Mouse (Mus musculus) forebrain, embryonic 15.5 days (tissue): ENCODE measurements around the gene Tbc1d32. TPM values are rescaled to one million over a fixed set of nuclear protein-coding genes. Genes with fewer than 3 reads are reported as not detected.
"Not testable (repeated sequence)": the region's sequence is repeated elsewhere in the genome, so short reads cannot be mapped to it uniquely, and the experiment has no call there.

Experiments
- ATAC-seq: fragments of 200-750 bp; cut with Nextera tagmentation; replicated peaks from 2 replicates; pipeline ENCODE4 v1.8.0; 2017; ENCODE audit warnings: mild to moderate bottlenecking, moderate TSS enrichment, moderate library complexity
- H3K27ac ChIP-seq: fragments of 300-500 bp; sonication (generic); replicated peaks from 2 replicates; pipeline ENCODE4 v1.5.1; 2015; ENCODE audit warnings: mild to moderate bottlenecking, inconsistent platforms
- H3K27me3 ChIP-seq: fragments of 300-500 bp; sonication (generic); 2 replicates; pipeline ENCODE4 v1.6.1; 2015; ENCODE audit warnings: inconsistent platforms
- H3K36me3 ChIP-seq: fragments of 300-500 bp; sonication (generic); 2 replicates; pipeline ENCODE4 v1.6.1; 2015; ENCODE audit warnings: mild to moderate bottlenecking, inconsistent platforms
- H3K4me1 ChIP-seq: fragments of 300-500 bp; sonication (generic); 2 replicates; pipeline ENCODE4 v1.6.1; 2015; ENCODE audit warnings: inconsistent platforms
- H3K4me2 ChIP-seq: fragments of 300-500 bp; sonication (generic); replicated peaks from 2 replicates; pipeline ENCODE4 v1.6.1; 2015; ENCODE audit warnings: mild to moderate bottlenecking, inconsistent platforms
- H3K4me3 ChIP-seq: fragments of 300-500 bp; sonication (generic); 2 replicates; pipeline ENCODE4 v1.5.1; 2015; ENCODE audit warnings: mild to moderate bottlenecking, inconsistent platforms
- H3K9ac ChIP-seq: fragments of 300-500 bp; sonication (generic); replicated peaks from 2 replicates; pipeline ENCODE4 v1.6.1; 2015; ENCODE audit warnings: mild to moderate bottlenecking, inconsistent platforms
- H3K9me3 ChIP-seq: fragments of 300-500 bp; sonication (generic); 2 replicates; pipeline ENCODE4 v1.6.1; 2016; ENCODE audit warnings: inconsistent platforms
- WGBS: fragments of 180-500 bp; shearing (Covaris S2); methylation state at CpG from one replicate; pipeline ENCODE4 v1.1.7; 2015; ENCODE audit warnings: mixed read lengths; 5-methylcytosine and 5-hydroxymethylcytosine counted together
- polyA plus RNA-seq: library from polyadenylated mRNA; unstranded; fragments of >200 nt; fragmentation: Nextera tagmentation; extraction: Ambion mirVana; gene quantifications from 2 replicates; pipeline ENCODE4 v1.2.1, GENCODE M21; 2015

Tbc1d32 gene
- 3.2 and 3.3 TPM in 2 replicates for polyA plus RNA-seq

GRCm38 (mm10) chr10:56228568-56229209, at the start of gene Tbc1d32:
TSS of gene Tbc1d32 (minus strand) at chr10:56228689.
- peak; percentile 99 for ATAC-seq
- H3K36me3 ChIP-seq: no peaks in the 10 kb centered on the region
- H3K27me3 ChIP-seq: no peaks in the 10 kb centered on the region
- H3K27ac ChIP-seq: peak within 1 kb of the TSS; percentile 92
- peaks cover 12% of the 10 kb centered on the region for H3K4me1 ChIP-seq
- peak within 1 kb of the TSS; percentile 52 for H3K4me3 ChIP-seq
- H3K9me3 ChIP-seq: no peaks in the 10 kb centered on the region
- 3% methylated on average over 42 of the region's 42 CpGs for WGBS
- peak within 1 kb of the TSS; percentile 60 for H3K9ac ChIP-seq
- H3K4me2 ChIP-seq: peak within 1 kb of the TSS; percentile 50

- H3K27me3 ChIP-seq: no peaks in the 10 kb centered on the region
- peak overlapping the region; percentile 50 for H3K4me2 ChIP-seq
- 74% methylated on average over 8 of the region's 8 CpGs for WGBS
- H3K27ac ChIP-seq: peak overlapping the region; percentile 92
- H3K9ac ChIP-seq: peak overlapping the region; percentile 60; the same call in 1 of the 2 replicates
- H3K4me1 ChIP-seq: peaks cover 12% of the 10 kb centered on the region
- H3K9me3 ChIP-seq: no peaks in the 10 kb centered on the region
- H3K4me3 ChIP-seq: peak overlapping the region; percentile 52
- no peak for ATAC-seq
- H3K36me3 ChIP-seq: no peaks in the 10 kb centered on the region
Measured at GRCm38 (mm10) chr10:56227771-56228275, 666 bp downstream of the Tbc1d32 start.

- Histone ChIP-seq H3K4me1 (no peaks in the 10 kb centered on the region), H3K4me2 (no peak overlapping the region), H3K27me3 (no peaks in the 10 kb centered on the region), H3K4me3 (no peak overlapping the region), H3K9ac (no peak overlapping the region), H3K27ac (no peak overlapping the region), H3K36me3 (no peaks in the 10 kb centered on the region), H3K9me3 (no peaks in the 10 kb centered on the region)
- no peak for ATAC-seq
- WGBS: 80% methylated on average over 3 of the region's 3 CpGs
Measured at GRCm38 (mm10) chr10:56215797-56216196, 12.7 kb downstream of the Tbc1d32 start.

- Histone ChIP-seq H3K4me1 (no peaks in the 10 kb centered on the region), H3K27me3 (no peaks in the 10 kb centered on the region), H3K9ac (no peak overlapping the region), H3K36me3 (no peaks in the 10 kb centered on the region), H3K27ac (no peak overlapping the region), H3K4me2 (no peak overlapping the region), H3K9me3 (no peaks in the 10 kb centered on the region), H3K4me3 (no peak overlapping the region)
- 89% methylated on average over 1 of the region's 1 CpGs for WGBS
- no peak for ATAC-seq
Measured at GRCm38 (mm10) chr10:56210343-56210742, 18.1 kb downstream of the Tbc1d32 start.

GRCm38 (mm10) chr10:56206802-56207404, 21.6 kb downstream of the Tbc1d32 start:
- Histone ChIP-seq H3K27ac (no peak overlapping the region), H3K4me2 (no peak overlapping the region), H3K4me1 (no peaks in the 10 kb centered on the region), H3K4me3 (no peak overlapping the region), H3K9me3 (no peaks in the 10 kb centered on the region), H3K36me3 (no peaks in the 10 kb centered on the region), H3K27me3 (no peaks in the 10 kb centered on the region), H3K9ac (no peak overlapping the region)
- ATAC-seq: no peak
- 90% methylated on average over 8 of the region's 8 CpGs for WGBS

- H3K27ac ChIP-seq: no peak overlapping the region
- H3K4me3 ChIP-seq: no peak overlapping the region
- no peaks in the 10 kb centered on the region for H3K4me1 ChIP-seq
- H3K36me3 ChIP-seq: no peaks in the 10 kb centered on the region
- ATAC-seq: no peak
- no peaks in the 10 kb centered on the region for H3K27me3 ChIP-seq
- no peaks in the 10 kb centered on the region for H3K9me3 ChIP-seq
- H3K9ac ChIP-seq: no peak overlapping the region
- H3K4me2 ChIP-seq: no peak overlapping the region
- 79% methylated on average over 2 of the region's 2 CpGs for WGBS
Measured at GRCm38 (mm10) chr10:56204348-56204747, 24.1 kb downstream of the Tbc1d32 start.

- no peaks in the 10 kb centered on the region for H3K27me3 ChIP-seq
- no peaks in the 10 kb centered on the region for H3K4me1 ChIP-seq
- H3K27ac ChIP-seq: no peak overlapping the region
- no peak overlapping the region for H3K4me3 ChIP-seq
- no peak for ATAC-seq
- H3K9me3 ChIP-seq: no peaks in the 10 kb centered on the region
- H3K36me3 ChIP-seq: peaks cover 5% of the 10 kb centered on the region; the same call in 1 of the 2 replicates
- H3K9ac ChIP-seq: no peak overlapping the region
- H3K4me2 ChIP-seq: no peak overlapping the region
Measured at GRCm38 (mm10) chr10:56199902-56200301, 28.6 kb downstream of the Tbc1d32 start.

- Histone ChIP-seq H3K27me3 (no peaks in the 10 kb centered on the region), H3K9ac (no peak overlapping the region), H3K36me3 (peaks cover 5% of the 10 kb centered on the region; the same call in 1 of the 2 replicates), H3K4me1 (no peaks in the 10 kb centered on the region), H3K4me2 (no peak overlapping the region), H3K9me3 (no peaks in the 10 kb centered on the region), H3K4me3 (no peak overlapping the region), H3K27ac (no peak overlapping the region)
- ATAC-seq: no peak
- 77% methylated on average over 3 of the region's 3 CpGs for WGBS
Measured at GRCm38 (mm10) chr10:56198691-56199090, 29.8 kb downstream of the Tbc1d32 start.

- no peak overlapping the region for H3K4me3 ChIP-seq
- no peaks in the 10 kb centered on the region for H3K4me1 ChIP-seq
- H3K9ac ChIP-seq: no peak overlapping the region
- H3K36me3 ChIP-seq: peaks cover 5% of the 10 kb centered on the region; the same call in 1 of the 2 replicates
- no peak for ATAC-seq
- no peaks in the 10 kb centered on the region for H3K27me3 ChIP-seq
- H3K9me3 ChIP-seq: no peaks in the 10 kb centered on the region
- no peak overlapping the region for H3K4me2 ChIP-seq
- WGBS: 69% methylated on average over 7 of the region's 7 CpGs
- no peak overlapping the region for H3K27ac ChIP-seq
Measured at GRCm38 (mm10) chr10:56194310-56194709, 34.2 kb downstream of the Tbc1d32 start.

GRCm38 (mm10) chr10:56181727-56182126, 46.8 kb downstream of the Tbc1d32 start:
- H3K4me2 ChIP-seq: no peak overlapping the region
- H3K27ac ChIP-seq: no peak overlapping the region
- no peak overlapping the region for H3K9ac ChIP-seq
- no peaks in the 10 kb centered on the region for H3K27me3 ChIP-seq
- H3K9me3 ChIP-seq: no peaks in the 10 kb centered on the region
- peaks cover 8% of the 10 kb centered on the region; the same call in 1 of the 2 replicates for H3K36me3 ChIP-seq
- 100% methylated on average over 1 of the region's 1 CpGs for WGBS
- H3K4me3 ChIP-seq: no peak overlapping the region
- H3K4me1 ChIP-seq: no peaks in the 10 kb centered on the region
- no peak for ATAC-seq

- Histone ChIP-seq H3K4me2 (no peak overlapping the region), H3K27ac (no peak overlapping the region), H3K9ac (no peak overlapping the region), H3K4me1 (no peaks in the 10 kb centered on the region), H3K9me3 (no peaks in the 10 kb centered on the region), H3K4me3 (no peak overlapping the region), H3K36me3 (no peaks in the 10 kb centered on the region), H3K27me3 (no peaks in the 10 kb centered on the region)
- 88% methylated on average over 5 of the region's 5 CpGs for WGBS
- ATAC-seq: no peak
Measured at GRCm38 (mm10) chr10:56173184-56173583, 55.3 kb downstream of the Tbc1d32 start.

GRCm38 (mm10) chr10:56167721-56168120, 60.8 kb downstream of the Tbc1d32 start:
- H3K9ac ChIP-seq, ATAC-seq, H3K4me3 ChIP-seq, H3K4me1 ChIP-seq, H3K4me2 ChIP-seq, H3K27ac ChIP-seq, H3K9me3 ChIP-seq, H3K27me3 ChIP-seq, H3K36me3 ChIP-seq: not testable (repeated sequence)
